Mouse (Mus musculus): Measurements from ENCODE around the gene Slc35g1.
A peak's percentile ranks its signal among the peaks of the same experiment; 100 is the strongest.

Gene Slc35g1

DNA sequence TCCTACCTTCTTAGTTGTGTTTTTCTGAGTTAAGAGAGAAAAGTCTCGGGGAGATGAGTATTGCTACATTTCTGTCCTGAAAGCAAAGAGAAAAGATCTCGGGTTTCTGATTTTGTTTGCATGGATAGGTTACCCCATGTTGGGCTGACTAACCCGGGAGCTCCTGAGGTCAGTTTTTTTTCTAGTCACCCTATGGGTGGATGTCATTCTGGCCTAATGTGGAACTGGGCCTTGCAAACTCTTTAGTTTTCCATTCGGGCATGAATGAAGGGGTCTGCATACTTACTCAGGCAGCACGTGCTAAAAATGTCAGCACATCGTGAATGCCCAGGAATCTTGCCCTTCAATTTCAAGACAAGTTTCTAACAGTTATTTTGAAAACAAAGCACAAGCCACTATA lies 1.2 kb downstream of the Slc35g1 start:
- no peak for DNase-seq

- no peak for DNase-seq
Observed at GRCm38 (mm10) chr19:38398966-38399365, 3.2 kb downstream of the Slc35g1 start.

DNA sequence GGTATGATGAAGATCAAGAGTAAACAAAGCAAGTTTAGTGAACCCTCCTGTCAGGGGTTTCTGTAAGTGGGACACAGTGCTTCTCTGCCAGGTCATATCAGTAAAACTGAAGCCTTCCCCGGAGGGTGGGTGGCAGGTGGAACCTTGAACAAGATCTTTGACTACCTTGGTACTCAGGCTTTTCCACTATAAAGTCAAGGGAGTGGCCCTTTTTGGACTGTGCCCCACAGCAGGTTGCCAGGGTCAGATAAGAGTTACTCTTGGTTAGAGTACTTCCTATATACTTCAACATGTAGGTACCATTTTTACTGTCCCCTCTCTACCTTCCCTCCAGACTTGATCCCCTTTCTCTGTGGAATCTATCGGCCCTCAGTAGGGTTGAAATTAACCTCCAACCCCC lies 5.1 kb downstream of the Slc35g1 start:
- no peak for DNase-seq

DNA sequence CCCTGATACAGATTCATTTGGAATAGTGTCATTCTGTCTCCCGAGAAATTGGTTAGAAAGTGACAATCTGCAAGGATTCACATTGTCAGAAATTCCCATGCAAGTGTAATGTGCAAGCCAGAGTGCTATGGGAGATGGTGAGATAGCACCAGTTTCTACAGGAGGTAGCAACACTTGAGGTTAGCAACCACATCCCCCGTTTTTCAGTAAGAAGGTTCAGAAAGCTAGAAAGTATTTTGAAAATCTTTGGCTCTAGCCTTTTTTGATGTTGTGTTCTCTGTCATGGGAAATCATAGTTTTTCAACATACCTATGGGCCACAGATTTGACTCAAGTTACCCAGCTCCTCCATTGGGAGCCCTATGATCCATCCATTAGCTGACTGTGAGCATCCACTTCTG lies 5.6 kb downstream of the Slc35g1 start:
- DNase-seq, result no peak

DNA sequence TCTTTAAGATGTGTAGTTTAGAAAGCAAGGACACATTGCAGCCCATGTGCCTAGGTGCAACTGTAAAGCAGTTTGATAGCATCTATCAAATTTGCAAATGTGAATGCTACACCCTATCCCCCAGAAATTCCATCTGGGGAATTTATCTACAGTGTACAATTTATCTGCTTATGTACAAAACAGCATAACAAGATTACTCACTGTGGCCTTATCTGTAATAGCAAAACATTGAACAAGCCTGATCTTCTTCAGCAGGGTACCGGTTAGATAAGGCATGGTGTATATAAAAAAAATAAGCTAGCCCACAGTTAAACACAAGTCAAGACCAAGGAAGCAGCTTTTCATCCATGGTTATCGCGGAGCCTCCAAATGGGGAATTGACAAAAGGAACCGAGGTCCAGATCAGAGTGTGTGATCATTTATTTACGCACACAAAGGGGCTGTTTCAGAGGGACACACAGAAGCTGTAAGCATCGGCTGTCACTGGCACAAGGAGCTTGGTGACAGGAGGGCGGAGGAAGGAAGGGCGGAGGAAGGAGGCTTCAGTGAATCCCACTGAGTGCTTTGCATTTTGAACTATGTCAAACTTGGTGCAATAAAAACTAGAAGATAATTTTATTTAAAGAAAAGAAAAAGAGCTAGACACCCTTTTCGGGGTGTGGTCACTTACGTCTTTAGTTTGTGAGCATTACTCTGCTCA lies 14.7 kb downstream of the Slc35g1 start:
- no peak for DNase-seq

GRCm38 (mm10) chr19:38413861-38414260 lies 18.1 kb downstream of the Slc35g1 start:
- DNase-seq, result no peak

DNA sequence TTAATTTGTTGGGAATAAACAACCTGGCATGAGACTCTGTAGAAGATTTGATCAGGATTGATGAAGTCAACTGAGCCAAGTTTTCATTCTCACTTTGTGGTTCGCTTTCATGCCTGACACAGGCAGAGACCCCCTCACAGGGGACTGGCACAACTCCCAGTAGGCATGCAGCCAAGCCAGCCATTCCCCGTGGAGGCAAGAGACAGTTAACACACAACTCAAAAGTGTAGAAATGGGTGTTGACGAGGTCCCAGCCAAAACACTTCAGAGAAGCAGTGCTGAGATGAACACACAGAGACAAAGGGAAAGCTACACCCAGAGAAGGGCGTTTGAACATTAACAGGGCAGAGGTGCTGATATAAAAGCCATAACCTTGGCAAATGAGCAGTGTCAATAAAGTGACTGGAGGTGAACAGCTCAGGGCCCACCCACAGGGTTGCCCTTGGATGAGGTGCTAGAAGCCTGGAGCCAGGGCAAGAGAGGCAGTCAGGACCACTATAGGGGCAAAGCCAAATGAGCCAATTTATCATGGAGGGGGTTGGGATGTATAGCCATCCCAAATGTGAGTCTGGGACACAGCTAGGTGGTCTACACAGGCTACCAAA lies 23.1 kb downstream of the Slc35g1 start:
- DNase-seq, result peak; percentile 13 to 37

DNA sequence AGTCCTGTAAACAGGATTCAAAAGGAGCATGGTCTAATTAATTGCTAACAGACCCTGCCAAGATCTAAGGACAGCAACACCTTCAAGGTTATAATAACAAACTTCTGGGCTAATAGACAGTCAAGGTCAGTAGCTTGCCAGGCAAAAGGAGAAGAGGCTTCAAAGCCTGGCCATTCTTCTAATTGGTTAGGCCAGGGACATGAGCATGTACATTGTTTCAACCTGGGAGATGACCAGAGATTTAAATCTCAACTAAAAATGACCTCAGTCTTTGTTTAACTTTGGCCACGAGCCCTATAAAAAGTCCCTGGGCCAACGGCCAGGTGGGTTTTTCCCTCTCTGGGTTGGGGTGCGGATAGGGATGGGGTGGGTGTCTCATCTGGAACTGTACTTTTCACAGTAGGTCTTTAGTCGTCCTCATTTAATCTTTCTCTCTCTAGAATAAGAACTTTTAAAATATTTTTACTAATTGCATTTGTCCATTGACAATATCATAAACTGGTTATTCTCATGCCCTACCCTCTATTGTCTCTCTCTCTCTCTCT lies 25.0 kb downstream of the Slc35g1 start:
- no peak for DNase-seq

- peak; percentile 24 to 28 for DNase-seq
Observed at GRCm38 (mm10) chr19:38421436-38421835, 25.7 kb downstream of the Slc35g1 start.

DNA sequence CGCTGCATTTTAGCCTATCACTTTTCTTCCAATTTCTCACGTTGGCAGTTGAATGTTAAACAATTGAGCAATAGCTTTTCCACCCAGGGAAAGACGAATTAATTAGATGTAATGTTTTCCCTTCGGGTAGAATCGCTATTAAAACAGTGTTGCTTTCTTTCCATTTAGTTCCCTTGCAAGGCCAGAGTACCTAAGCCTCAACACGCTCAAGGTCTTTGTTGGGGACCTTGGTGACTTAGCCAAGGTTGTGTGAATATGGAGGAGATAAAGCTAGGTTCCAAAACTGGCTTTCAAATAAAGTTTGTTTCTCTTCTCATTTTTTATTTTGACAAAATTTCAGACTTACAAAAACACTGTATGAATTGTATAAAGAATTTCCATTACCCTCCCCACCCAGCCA lies 27.1 kb downstream of the Slc35g1 start:
- no peak for DNase-seq

DNA sequence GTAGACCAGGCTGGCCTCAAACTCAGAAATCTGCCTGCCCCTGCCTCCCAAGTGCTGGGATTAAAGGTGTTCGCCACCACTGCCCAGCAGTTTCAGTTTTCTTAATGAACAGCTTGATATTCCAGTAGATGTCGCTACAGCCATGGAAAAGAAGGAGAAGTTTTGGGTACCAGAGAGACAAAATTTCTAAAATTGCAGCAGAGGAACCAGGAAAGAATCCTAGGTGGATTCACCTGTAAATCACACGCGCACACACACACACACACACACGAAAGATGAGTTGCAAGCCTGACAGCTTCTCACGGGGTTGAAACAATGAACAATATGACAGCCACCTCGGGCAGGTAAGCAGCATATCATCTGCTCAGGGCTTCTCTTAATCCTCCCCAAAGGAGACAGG lies 28.1 kb downstream of the Slc35g1 start:
- DNase-seq, result peak; percentile 37 to 63

GRCm38 (mm10) chr19:38424581-38424980 lies 28.8 kb downstream of the Slc35g1 start:
- DNase-seq, result no peak

GRCm38 (mm10) chr19:38429269-38429668 lies 33.5 kb downstream of the Slc35g1 start:
- peak; percentile 49 to 71 for DNase-seq

- DNase-seq, result no peak
Observed at GRCm38 (mm10) chr19:38430475-38430874, 34.7 kb downstream of the Slc35g1 start.

- no peak for DNase-seq
Observed at GRCm38 (mm10) chr19:38431326-38431725, 35.5 kb downstream of the Slc35g1 start.

- DNase-seq, result no peak
Observed at GRCm38 (mm10) chr19:38432021-38432420, 36.2 kb downstream of the Slc35g1 start.

- DNase-seq, result no peak
Observed at GRCm38 (mm10) chr19:38433381-38433780, 37.6 kb downstream of the Slc35g1 start.

DNA sequence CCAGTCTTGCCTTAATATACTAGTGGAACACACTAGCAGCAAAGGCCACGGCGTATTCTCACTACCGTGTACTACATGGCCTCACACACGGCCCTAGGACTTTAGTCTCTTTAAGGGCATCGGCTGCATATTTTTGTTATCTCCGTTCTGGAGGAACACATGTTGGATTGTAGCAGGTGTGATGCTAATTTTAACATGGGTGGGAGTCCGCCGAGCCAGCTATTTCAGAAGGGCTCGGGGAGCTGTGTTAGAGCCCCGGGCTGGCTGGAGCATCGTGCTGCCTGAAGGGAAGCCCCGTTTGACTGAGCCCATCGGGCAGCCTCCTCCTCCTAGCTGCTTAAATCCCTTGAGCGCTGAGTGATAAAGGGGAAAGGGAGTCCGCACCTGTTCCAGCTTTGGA lies 39.4 kb downstream of the Slc35g1 start:
- no peak for DNase-seq

DNA sequence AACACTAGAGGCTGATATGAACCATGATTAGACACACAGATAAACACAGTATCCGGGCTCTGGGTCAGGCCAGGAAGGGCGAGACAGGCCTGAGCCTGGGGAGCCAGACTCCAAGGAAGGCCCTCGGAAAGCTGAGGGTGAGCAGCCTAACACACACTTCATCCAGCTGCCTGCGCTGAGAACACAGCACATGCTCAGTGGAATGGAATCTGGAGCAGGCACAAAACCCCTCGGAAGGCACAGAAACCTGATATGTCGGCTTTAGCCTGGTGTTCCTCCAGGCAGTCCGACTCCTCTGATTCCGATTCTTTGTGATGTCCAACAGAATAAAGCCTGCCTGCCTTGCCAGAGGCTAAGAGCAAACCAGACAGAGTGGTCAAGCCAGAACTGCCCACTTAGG lies 46.1 kb downstream of the Slc35g1 start:
- no peak for DNase-seq

DNA sequence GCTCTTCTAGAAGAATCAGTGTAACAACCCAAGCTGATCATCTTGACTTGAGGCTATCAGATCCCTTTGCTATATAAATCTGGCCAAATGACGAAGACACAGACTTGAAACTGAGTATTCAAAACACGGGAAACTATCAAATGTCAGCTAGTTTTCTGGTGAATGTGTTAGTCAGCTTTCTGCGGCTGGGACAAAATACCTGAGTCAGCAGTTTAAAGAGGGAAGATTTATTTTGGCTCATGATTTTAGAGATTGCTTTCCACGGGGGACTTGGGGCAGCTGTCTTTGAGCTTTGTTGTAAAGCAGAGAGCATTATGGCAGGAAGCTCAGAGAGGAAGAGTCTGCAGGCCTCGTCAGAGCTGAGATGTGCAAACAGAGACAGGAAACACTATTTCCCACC lies 50.0 kb downstream of the Slc35g1 start:
- no peak for DNase-seq
